Mouse (Mus musculus) lung, postnatal 0 days (tissue): Measurements from ENCODE around the gene Grin2a. TPM values are rescaled to one million over a fixed set of nuclear protein-coding genes. Genes with fewer than 3 reads are reported as not detected.

ENCODE experiments used
- ATAC-seq: fragments of 200-750 bp; cut with Nextera tagmentation; 2 replicates; pipeline ENCODE4 v1.8.0; 2017; ENCODE audit warnings: moderate library complexity
- DNase-seq: peaks from one replicate; pipeline ENCODE4 v3.0.0-alpha.2; 2016; ENCODE audit warnings: low spot score
- H3K27ac ChIP-seq: fragments of 300-500 bp; sonication (generic); 2 replicates; pipeline ENCODE4 v1.5.1; 2014; ENCODE audit warnings: antibody characterized with exemption, mild to moderate bottlenecking, low read length, mixed read lengths
- H3K27me3 ChIP-seq: fragments of 300-500 bp; sonication (generic); replicated peaks from 2 replicates; pipeline ENCODE4 v1.6.1; 2014; ENCODE audit warnings: low read length, mixed read lengths; ENCODE audit not compliant: insufficient read depth
- H3K36me3 ChIP-seq: fragments of 300-500 bp; sonication (generic); 2 replicates; pipeline ENCODE4 v1.6.1; 2014; ENCODE audit warnings: low read length, mixed read lengths; ENCODE audit not compliant: insufficient read depth
- H3K4me1 ChIP-seq: fragments of 300-500 bp; sonication (generic); 2 replicates; pipeline ENCODE4 v1.6.1; 2014; ENCODE audit warnings: antibody characterized with exemption, low read depth, low read length, mixed read lengths; ENCODE audit not compliant: insufficient read depth
- H3K4me2 ChIP-seq: fragments of 300-500 bp; sonication (generic); replicated peaks from 2 replicates; pipeline ENCODE4 v1.6.1; 2014; ENCODE audit warnings: low read depth, mild to moderate bottlenecking, low read length, moderate library complexity, mixed read lengths
- H3K4me3 ChIP-seq: fragments of 300-500 bp; sonication (generic); 2 replicates; pipeline ENCODE4 v1.5.1; 2014; ENCODE audit warnings: low read depth, low read length
- H3K9ac ChIP-seq: fragments of 300-500 bp; sonication (generic); replicated peaks from 2 replicates; pipeline ENCODE4 v1.6.1; 2014; ENCODE audit warnings: low read depth, mild to moderate bottlenecking
- H3K9me3 ChIP-seq: fragments of 300-500 bp; sonication (generic); 2 replicates; pipeline ENCODE4 v1.6.1; 2016; ENCODE audit warnings: low read length, mixed read lengths
- CTCF ChIP-seq: IDR thresholded peaks from 2 replicates; pipeline ENCODE4 v1.5.1; 2016; ENCODE audit warnings: antibody characterized with exemption, mild to moderate bottlenecking
- EP300 ChIP-seq: IDR thresholded peaks from 2 replicates; pipeline ENCODE4 v1.6.1; 2016; ENCODE audit warnings: antibody characterized with exemption, mild to moderate bottlenecking, control low read depth
- WGBS: fragments of 180-500 bp; shearing (Covaris S2); extraction: QIAGEN DNeasy Blood & Tissue Kit; methylation state at CpG from one replicate; pipeline ENCODE4 v1.1.7; 2014; 5-methylcytosine and 5-hydroxymethylcytosine counted together
- polyA plus RNA-seq: library from polyadenylated mRNA; unstranded; fragments of >200 nt; fragmentation: Nextera tagmentation; extraction: Ambion mirVana; gene quantifications from 2 replicates; pipeline ENCODE4 v1.2.1, GENCODE M21; 2015

The Grin2a gene
- polyA plus RNA-seq, 1 experiment from 2014 or later = 0.06 TPM

- no peaks in the 10 kb centered on the region for H3K36me3 ChIP-seq
- 2% methylated on average over 39 of the region's 51 CpGs for WGBS
- no peak for DNase-seq
- H3K27ac ChIP-seq = no peak overlapping the region
- peaks cover 50% of the 10 kb centered on the region for H3K27me3 ChIP-seq
- no peak overlapping the region for H3K9ac ChIP-seq
- H3K4me1 ChIP-seq = no peaks in the 10 kb centered on the region
- H3K4me2 ChIP-seq = peak overlapping the region; percentile 40
- H3K4me3 ChIP-seq = peak overlapping the region; percentile 5; the same call in 1 of the 2 replicates
- ATAC-seq = no peak
- no peak for TF ChIP-seq CTCF
- TF ChIP-seq EP300 = no peak
- H3K9me3 ChIP-seq = no peaks in the 10 kb centered on the region
Measured at GRCm38 (mm10) chr16:9994041-9994950, 1.1 kb downstream of the Grin2a start.

DNA sequence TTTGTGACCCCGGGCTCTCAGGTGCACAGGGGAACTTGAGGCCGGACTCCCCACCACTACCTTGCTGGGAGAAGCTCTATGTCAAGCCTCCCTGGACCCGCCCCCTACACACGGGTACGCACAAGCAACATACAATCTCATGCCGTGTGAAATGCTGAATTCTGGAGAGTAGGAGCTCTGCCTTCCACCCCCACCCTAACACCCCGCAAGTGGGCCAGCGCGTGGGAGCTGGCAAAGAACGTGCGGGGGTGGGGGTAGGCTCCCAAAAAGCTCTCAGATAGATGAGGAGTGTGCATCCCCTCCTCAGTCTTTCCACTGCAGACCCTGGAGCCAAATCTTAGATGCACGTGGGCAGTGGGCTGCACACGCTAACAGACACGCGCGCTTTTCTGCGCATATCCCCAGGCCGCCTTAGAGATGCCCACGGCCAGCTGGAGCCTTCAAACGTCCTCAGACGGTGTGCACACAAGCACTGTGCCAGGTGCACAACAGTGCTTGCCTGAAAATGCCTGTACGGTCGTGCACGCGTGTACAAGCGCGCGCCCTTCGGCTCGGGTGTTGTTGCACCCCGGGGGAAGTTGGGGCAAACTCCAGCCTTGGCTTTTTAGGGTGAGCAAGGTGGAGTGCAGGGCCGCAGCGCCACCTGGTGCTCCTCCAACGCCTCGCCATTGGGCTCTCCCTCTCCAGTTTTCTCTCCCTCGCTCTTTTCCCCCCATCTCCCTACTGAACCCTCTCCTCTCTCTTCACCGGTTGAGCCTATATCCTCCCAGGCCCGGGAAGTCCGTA, 1.9 kb downstream of the Grin2a start:
- no peaks in the 10 kb centered on the region for H3K9me3 ChIP-seq
- no peak overlapping the region for H3K9ac ChIP-seq
- no peaks in the 10 kb centered on the region for H3K36me3 ChIP-seq
- no peak overlapping the region for H3K27ac ChIP-seq
- peak; percentile 51 for DNase-seq
- ATAC-seq = peak; percentile 19; the same call in 1 of the 2 replicates
- peaks cover 50% of the 10 kb centered on the region for H3K27me3 ChIP-seq
- WGBS = 1% methylated on average over 39 of the region's 39 CpGs
- H3K4me1 ChIP-seq = no peaks in the 10 kb centered on the region
- TF ChIP-seq EP300 = no peak
- peak; percentile 71 for TF ChIP-seq CTCF
- no peak overlapping the region for H3K4me3 ChIP-seq
- peak overlapping the region; percentile 40 for H3K4me2 ChIP-seq

DNA sequence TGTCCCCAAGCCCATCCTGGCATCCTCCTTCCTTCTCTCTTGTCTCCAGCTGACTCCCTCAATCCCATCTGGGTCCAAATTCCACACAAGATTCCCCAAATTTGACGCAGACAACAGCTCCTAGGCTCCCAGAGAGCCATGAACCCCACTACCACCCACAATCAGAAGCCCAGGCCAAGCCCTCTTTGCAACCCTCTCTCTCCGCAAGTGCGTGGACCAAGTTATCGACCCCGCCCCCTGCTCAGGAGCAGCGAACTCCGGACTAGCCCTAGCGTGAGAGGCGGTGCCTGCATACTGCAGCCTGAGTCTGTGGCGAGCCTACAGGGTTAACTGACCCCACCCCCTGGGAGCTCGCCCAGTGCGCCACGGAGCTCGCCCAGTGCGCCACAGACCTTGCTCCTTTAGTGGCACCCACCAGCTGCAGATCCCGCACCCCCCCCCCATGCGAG, 2.6 kb downstream of the Grin2a start:
- no peak overlapping the region for H3K4me3 ChIP-seq
- H3K9me3 ChIP-seq = no peaks in the 10 kb centered on the region
- H3K4me1 ChIP-seq = no peaks in the 10 kb centered on the region
- H3K27ac ChIP-seq = no peak overlapping the region
- H3K36me3 ChIP-seq = no peaks in the 10 kb centered on the region
- TF ChIP-seq CTCF = no peak
- TF ChIP-seq EP300 = no peak
- H3K4me2 ChIP-seq = peak overlapping the region; percentile 40; the same call in 1 of the 2 replicates
- WGBS = under 1% methylated on average over 17 of the region's 17 CpGs
- ATAC-seq (0 out of 2 replicates have a peak, but pooled peaks have one; percentile 17), DNase-seq (no peak)
- H3K27me3 ChIP-seq = peaks cover 50% of the 10 kb centered on the region
- no peak overlapping the region for H3K9ac ChIP-seq

GRCm38 (mm10) chr16:9992076-9992772, 3.1 kb downstream of the Grin2a start:
- Histone ChIP-seq H3K4me3 (no peak overlapping the region), H3K4me2 (0 out of 2 replicates have a peak overlapping the region, but pooled peaks have one; percentile 40), H3K27ac (no peak overlapping the region), H3K27me3 (peaks cover 50% of the 10 kb centered on the region), H3K4me1 (no peaks in the 10 kb centered on the region), H3K9ac (no peak overlapping the region), H3K9me3 (no peaks in the 10 kb centered on the region), H3K36me3 (no peaks in the 10 kb centered on the region)
- WGBS = 15% methylated on average over 34 of the region's 34 CpGs
- ATAC-seq (no peak), DNase-seq (no peak)
- TF ChIP-seq CTCF (no peak), EP300 (no peak)

- H3K4me3 ChIP-seq = no peak overlapping the region
- no peak for ATAC-seq
Measured at GRCm38 (mm10) chr16:9985041-9985440, 10.3 kb downstream of the Grin2a start.

More at GRCm38 (mm10) chr16:9985041-9985440, 10.3 kb downstream of the Grin2a start:
- no peaks in the 10 kb centered on the region for H3K9me3 ChIP-seq
- TF ChIP-seq CTCF = no peak
- TF ChIP-seq EP300 = no peak
- H3K27me3 ChIP-seq = no peaks in the 10 kb centered on the region
- H3K4me2 ChIP-seq = no peak overlapping the region
- DNase-seq = no peak
- no peak overlapping the region for H3K9ac ChIP-seq
- no peak overlapping the region for H3K27ac ChIP-seq
- H3K36me3 ChIP-seq = no peaks in the 10 kb centered on the region
- 47% methylated on average over 3 of the region's 3 CpGs for WGBS
- no peaks in the 10 kb centered on the region for H3K4me1 ChIP-seq
